Mouse (Mus musculus) spleen, adult 2 months (tissue): ENCODE measurements around the gene Ano2. TPM values are rescaled to one million over a fixed set of nuclear protein-coding genes. Genes with fewer than 3 reads are reported as not detected.

Source experiments
- DNase-seq, 2 experiments: peaks; one replicate each; pipeline versions ENCODE4 v3.0.0 to v3.0.0-alpha.2; 2012 to 2021; ENCODE audit warnings: low spot score in 2 of 2, low read depth in 1 of 2
- H3K27ac ChIP-seq: fragments of 200-500 bp; 2 replicates; pipeline ENCODE4 v1.5.1; 2012; ENCODE audit warnings: low read length, inconsistent platforms; ENCODE audit not compliant: insufficient read depth
- H3K27me3 ChIP-seq: fragments of 200-500 bp; 2 replicates; pipeline ENCODE4 v1.6.1; 2012; ENCODE audit warnings: mild to moderate bottlenecking, moderate library complexity, low read length, inconsistent platforms; ENCODE audit not compliant: control insufficient read depth, insufficient read depth
- H3K36me3 ChIP-seq: fragments of 200-500 bp; 2 replicates; pipeline ENCODE4 v1.6.1; 2012; ENCODE audit warnings: mild to moderate bottlenecking, low read length, inconsistent platforms; ENCODE audit not compliant: control insufficient read depth, insufficient read depth
- H3K4me1 ChIP-seq: fragments of 200-500 bp; 2 replicates; pipeline ENCODE4 v1.6.1; 2011; ENCODE audit warnings: inconsistent platforms; ENCODE audit not compliant: control insufficient read depth, insufficient read depth, insufficient read length
- H3K4me3 ChIP-seq: fragments of 200-500 bp; 2 replicates; pipeline ENCODE4 v1.5.1; 2011; ENCODE audit warnings: mild to moderate bottlenecking, inconsistent platforms; ENCODE audit not compliant: insufficient read depth, insufficient read length; ENCODE audit errors: extremely low read depth
- CTCF ChIP-seq: fragments of 200-500 bp; IDR thresholded peaks from 2 replicates; pipeline ENCODE4 v1.5.1; 2011; ENCODE audit warnings: mild to moderate bottlenecking, inconsistent platforms; ENCODE audit not compliant: insufficient read depth, insufficient read length, insufficient replicate concordance; ENCODE audit errors: extremely low read depth
- POLR2A ChIP-seq: fragments of 200-500 bp; IDR thresholded peaks from 2 replicates; pipeline ENCODE4 v1.6.1; 2011; ENCODE audit warnings: low read depth, low read length, inconsistent platforms
- WGBS: fragments of 180-500 bp; shearing (Covaris S2); methylation state at CpG from one replicate; pipeline ENCODE4 v1.1.7; 2018; 5-methylcytosine and 5-hydroxymethylcytosine counted together
- polyA plus RNA-seq: library from polyadenylated mRNA; depleted of rRNA; stranded (reverse); fragments of >200 nt; gene quantifications from 2 replicates; pipeline ENCODE4 v1.2.3, GENCODE M21; 2012

The Ano2 gene
- polyA plus RNA-seq, 1 experiment: not detected

- H3K27me3 ChIP-seq: no peaks in the 10 kb centered on the region
- H3K27ac ChIP-seq: no peak overlapping the region
- H3K4me3 ChIP-seq: no peak overlapping the region
- WGBS: 8% methylated on average over 15 of the region's 15 CpGs
- no peaks in the 10 kb centered on the region for H3K36me3 ChIP-seq
- TF ChIP-seq CTCF (no peak), POLR2A (no peak)
- no peak for DNase-seq
- no peaks in the 10 kb centered on the region for H3K4me1 ChIP-seq
These were observed 285.7 kb downstream of the Ano2 start for GRCm38 (mm10) chr6:125975788-125976465.

- Histone ChIP-seq H3K27ac (no peak overlapping the region), H3K36me3 (no peaks in the 10 kb centered on the region), H3K4me3 (no peak overlapping the region), H3K4me1 (no peaks in the 10 kb centered on the region), H3K27me3 (no peaks in the 10 kb centered on the region)
- TF ChIP-seq CTCF (no peak), POLR2A (no peak)
- no peak for DNase-seq
- WGBS: 96% methylated on average over 5 of the region's 5 CpGs
These were observed 289.4 kb downstream of the Ano2 start for GRCm38 (mm10) chr6:125979601-125980000.

GRCm38 (mm10) chr6:125984050-125984449, 293.8 kb downstream of the Ano2 start:
- WGBS: 84% methylated on average over 4 of the region's 4 CpGs
- TF ChIP-seq CTCF (no peak), POLR2A (no peak)
- no peak overlapping the region for H3K27ac ChIP-seq
- H3K4me1 ChIP-seq: no peaks in the 10 kb centered on the region
- H3K36me3 ChIP-seq: no peaks in the 10 kb centered on the region
- no peak for DNase-seq
- H3K4me3 ChIP-seq: no peak overlapping the region
- H3K27me3 ChIP-seq: no peaks in the 10 kb centered on the region

GRCm38 (mm10) chr6:125992731-125993130, 302.5 kb downstream of the Ano2 start:
- no peak overlapping the region for H3K27ac ChIP-seq
- no peaks in the 10 kb centered on the region for H3K4me1 ChIP-seq
- DNase-seq: no peak
- H3K27me3 ChIP-seq: no peaks in the 10 kb centered on the region
- no peaks in the 10 kb centered on the region for H3K36me3 ChIP-seq
- H3K4me3 ChIP-seq: no peak overlapping the region
- 29% methylated on average over 6 of the region's 6 CpGs for WGBS
- no peak for TF ChIP-seq CTCF
- TF ChIP-seq POLR2A: no peak

- H3K27me3 ChIP-seq: no peaks in the 10 kb centered on the region
- no peaks in the 10 kb centered on the region for H3K36me3 ChIP-seq
- no peak for DNase-seq
- no peak overlapping the region for H3K4me3 ChIP-seq
- H3K27ac ChIP-seq: no peak overlapping the region
- TF ChIP-seq CTCF (no peak), POLR2A (no peak)
- H3K4me1 ChIP-seq: no peaks in the 10 kb centered on the region
- WGBS: 71% methylated on average over 2 of the region's 2 CpGs
These were observed 311.6 kb downstream of the Ano2 start for GRCm38 (mm10) chr6:126001797-126002196.

- TF ChIP-seq POLR2A (no peak), CTCF (no peak)
- Histone ChIP-seq H3K27ac (no peak overlapping the region), H3K36me3 (no peaks in the 10 kb centered on the region), H3K27me3 (no peaks in the 10 kb centered on the region), H3K4me3 (no peak overlapping the region), H3K4me1 (no peaks in the 10 kb centered on the region)
- no peak for DNase-seq
- 80% methylated on average over 4 of the region's 4 CpGs for WGBS
These were observed 313.0 kb downstream of the Ano2 start for GRCm38 (mm10) chr6:126003002-126003742.

GRCm38 (mm10) chr6:126006647-126007046, 316.4 kb downstream of the Ano2 start:
- WGBS: 87% methylated on average over 6 of the region's 6 CpGs
- no peak for DNase-seq
- no peak overlapping the region for H3K4me3 ChIP-seq
- no peak overlapping the region for H3K27ac ChIP-seq
- TF ChIP-seq CTCF (no peak), POLR2A (no peak)
- no peaks in the 10 kb centered on the region for H3K27me3 ChIP-seq
- H3K36me3 ChIP-seq: no peaks in the 10 kb centered on the region
- H3K4me1 ChIP-seq: no peaks in the 10 kb centered on the region
